Mouse (Mus musculus) G1E-ER4 (cell line): Measurements from ENCODE around the gene Gm20431. TPM values are rescaled to one million over a fixed set of nuclear protein-coding genes. Genes with fewer than 3 reads are reported as not detected.

Experiments used
- GATA1 ChIP-seq: IDR thresholded peaks from one replicate; pipeline ENCODE4 v1.8.0; 2012; ENCODE audit warnings: low read length, inconsistent platforms
- polyA plus RNA-seq: library from polyadenylated mRNA; stranded (reverse); fragments of >175 nt; gene quantifications from 2 replicates; pipeline ENCODE4 v1.2.3, GENCODE M21; 2012

The Gm20431 gene
- polyA plus RNA-seq, 1 experiment: not detected

DNA sequence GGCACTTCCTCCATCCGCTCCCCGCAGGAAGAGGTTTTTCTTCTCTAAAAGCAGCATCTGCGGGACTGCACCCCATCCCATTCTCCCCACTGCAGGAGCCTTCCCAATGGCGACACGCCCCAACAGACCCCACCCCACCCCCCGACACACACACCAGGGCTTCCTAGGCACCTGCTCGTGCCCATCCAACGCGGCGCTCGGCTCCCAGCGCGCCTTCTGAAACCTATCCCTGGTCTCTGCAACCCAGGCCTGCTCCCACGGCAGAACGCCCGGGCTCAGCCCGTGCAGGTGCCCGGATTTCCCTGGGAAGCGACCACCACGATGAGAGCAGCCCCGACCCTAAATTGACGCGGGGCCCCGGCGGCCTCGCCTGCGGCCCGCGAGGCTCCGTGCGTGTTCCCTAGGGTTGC is 30.1 kb downstream of the Gm20431 start:
- TF ChIP-seq GATA1: no peak

DNA sequence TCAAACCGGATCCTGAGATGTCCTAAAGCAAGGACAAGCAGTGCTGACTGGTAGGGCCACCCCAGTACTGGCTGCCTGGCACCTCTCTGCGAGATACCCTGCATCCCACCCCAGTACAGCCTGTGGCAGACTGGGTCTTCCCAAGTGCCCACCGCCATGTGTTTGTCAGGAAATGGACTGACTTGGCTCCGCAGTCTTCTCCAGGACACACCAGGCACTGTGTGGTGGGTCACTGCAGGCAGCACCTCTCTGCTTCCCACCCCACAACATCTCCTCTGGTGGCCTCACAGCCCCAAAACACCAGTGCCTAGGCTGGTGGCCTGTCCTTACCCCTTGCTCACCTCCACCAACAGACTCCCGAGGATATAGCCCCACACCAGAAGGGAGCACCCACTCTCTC is 30.9 kb downstream of the Gm20431 start:
- no peak for TF ChIP-seq GATA1

DNA sequence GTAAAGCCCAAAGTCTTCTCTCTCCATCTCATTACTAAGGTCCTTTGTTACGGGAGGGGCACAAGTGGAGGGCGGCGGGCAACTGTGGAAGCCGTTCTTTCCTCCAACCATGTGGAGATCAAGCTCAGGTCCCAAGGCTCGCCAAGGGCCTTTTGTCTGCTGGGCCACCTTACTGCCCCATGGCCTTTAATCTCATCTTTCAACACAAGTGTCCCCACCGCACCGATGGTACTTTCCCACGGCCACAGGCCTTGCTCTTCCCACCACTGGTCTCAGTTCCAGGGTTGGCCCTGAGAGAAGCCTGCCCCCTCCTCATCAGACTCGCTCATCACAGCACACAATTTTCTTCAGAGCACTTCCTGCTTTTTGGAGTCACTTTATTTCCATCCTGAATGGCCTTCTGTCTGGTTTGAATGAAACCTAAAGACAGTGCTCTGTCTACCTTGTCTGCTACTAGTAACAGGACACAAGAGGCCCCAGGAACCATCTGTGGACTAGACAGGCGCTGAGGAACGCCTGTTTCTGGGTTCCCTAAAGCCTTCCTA is 31.6 kb downstream of the Gm20431 start:
- TF ChIP-seq GATA1: no peak

DNA sequence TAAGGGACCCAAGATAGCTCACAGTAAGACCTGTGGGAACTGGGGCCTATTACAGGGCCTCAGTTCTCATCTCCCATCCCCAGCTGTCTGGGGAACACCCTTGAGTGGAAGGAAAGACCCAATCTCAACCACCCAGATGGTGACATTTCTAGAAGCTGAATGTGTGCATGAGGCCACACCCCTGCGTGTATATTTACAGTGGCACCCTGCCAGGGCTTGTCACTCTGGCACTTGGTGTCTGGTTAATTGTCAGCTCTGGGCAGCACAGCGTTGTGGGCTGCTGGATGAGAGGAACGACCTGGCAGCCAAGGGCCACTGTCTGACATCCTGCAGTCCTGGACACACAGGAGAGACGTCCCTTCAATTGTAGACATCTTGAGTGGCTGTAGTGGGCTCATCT is 32.4 kb downstream of the Gm20431 start:
- peak; percentile 69 for TF ChIP-seq GATA1

DNA sequence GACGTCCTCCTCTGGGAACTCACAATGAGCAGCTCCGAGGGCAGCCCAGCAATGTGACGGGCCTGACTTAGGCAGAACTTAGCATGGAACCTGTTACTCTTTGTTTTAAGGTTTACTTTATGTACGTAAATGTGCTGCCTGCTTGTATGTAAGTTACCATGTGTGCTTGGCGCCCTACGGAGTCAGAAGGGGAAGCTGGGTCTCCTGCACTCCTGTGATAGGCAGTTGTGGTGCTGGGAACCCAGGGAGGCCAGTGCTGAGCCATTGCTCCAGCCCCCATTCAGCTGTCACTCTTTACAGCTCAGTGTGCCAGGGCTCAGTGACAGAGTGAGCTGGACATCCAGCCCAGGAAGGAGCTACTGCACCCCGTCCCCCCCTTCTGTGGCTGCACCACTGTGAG is 34.3 kb downstream of the Gm20431 start:
- TF ChIP-seq GATA1: no peak

DNA sequence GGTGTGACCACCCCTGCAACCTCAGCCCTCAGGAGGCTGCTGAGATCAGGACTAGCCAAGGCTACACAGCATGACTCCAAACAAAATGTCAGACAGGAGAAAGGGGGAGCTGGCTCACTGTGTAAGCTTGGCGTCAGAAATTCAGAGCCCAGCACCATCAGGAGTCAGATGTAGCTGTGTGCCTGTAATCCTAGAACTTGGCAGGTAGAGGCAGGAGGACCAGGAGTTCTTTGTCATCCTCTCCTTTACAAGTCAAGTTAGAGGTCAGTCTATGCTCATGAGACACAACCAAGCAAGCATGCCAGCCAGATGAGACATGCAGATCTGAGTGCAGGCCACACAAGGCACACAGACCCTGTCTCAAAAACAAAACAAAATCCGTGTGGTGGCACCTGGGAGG is 35.6 kb downstream of the Gm20431 start:
- no peak for TF ChIP-seq GATA1

DNA sequence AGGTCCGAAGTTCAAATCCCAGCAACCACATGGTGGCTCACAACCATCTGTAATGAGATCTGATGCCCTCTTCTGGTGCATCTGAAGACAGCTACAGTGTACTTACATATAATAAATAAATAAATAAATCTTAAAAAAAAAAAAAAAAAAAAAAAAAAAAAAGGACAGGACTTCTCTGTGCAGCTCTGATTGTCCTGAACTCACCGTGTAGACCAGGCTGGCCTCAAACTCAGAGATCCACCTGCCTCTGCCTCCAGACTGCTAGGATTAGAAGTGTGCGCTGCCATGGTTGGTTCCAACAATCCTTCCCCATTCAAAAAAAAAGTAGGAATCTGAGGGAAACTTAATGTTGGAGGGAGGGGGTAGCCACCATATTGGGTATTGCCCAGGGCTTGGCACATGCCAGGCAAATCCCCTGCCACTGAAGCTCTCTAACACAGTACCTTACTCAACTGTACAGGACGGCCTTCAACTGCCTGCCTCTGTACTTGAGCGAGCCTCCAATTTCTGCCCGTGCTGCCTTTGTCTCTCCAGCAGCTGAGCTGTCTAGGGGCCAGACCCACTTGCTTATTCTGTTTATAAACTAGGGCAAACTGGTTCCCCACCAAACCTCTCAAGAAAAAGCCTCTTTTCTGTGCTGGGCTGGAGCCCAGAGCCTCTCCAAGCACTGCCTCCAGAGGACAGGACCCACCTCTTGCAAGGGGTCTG is 36.8 kb downstream of the Gm20431 start:
- no peak for TF ChIP-seq GATA1

DNA sequence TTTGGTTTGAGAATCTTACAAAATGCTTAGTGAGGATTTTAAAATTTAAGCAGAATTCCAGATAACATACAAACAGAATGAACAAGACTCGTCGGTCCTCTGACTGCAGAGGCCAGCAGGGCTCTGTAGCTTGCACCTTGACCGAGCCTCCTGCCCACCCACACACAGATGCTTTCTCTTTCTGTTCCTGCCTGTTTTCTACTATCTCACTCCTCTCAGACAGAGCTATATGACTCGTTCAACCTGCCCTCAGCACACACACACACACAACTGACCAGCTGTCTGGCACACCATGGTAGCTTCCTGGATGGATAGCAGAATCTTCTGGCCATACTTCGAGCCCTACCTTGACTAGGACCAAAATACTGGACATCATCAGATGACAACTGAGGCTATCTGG is 38.3 kb downstream of the Gm20431 start:
- no peak for TF ChIP-seq GATA1

DNA sequence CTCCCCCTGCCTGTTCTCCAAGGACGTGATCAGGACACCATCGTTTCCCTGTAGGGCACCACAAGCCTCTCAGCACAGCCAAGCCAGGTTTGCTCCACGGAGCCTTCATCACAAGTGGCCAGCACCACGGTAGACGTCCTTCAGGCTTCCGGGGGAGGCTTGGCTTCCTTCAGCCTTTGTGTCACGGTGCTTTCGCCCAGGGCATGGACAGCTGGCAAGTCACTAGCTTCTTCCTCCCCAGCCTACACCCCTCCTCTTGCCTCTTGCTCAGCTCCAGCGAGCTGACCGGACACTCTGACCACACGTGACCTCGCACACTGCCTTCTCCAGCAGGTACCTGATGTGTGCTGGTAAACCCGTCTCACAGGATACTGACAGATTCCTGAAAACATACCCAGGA is 38.9 kb downstream of the Gm20431 start:
- TF ChIP-seq GATA1: no peak

DNA sequence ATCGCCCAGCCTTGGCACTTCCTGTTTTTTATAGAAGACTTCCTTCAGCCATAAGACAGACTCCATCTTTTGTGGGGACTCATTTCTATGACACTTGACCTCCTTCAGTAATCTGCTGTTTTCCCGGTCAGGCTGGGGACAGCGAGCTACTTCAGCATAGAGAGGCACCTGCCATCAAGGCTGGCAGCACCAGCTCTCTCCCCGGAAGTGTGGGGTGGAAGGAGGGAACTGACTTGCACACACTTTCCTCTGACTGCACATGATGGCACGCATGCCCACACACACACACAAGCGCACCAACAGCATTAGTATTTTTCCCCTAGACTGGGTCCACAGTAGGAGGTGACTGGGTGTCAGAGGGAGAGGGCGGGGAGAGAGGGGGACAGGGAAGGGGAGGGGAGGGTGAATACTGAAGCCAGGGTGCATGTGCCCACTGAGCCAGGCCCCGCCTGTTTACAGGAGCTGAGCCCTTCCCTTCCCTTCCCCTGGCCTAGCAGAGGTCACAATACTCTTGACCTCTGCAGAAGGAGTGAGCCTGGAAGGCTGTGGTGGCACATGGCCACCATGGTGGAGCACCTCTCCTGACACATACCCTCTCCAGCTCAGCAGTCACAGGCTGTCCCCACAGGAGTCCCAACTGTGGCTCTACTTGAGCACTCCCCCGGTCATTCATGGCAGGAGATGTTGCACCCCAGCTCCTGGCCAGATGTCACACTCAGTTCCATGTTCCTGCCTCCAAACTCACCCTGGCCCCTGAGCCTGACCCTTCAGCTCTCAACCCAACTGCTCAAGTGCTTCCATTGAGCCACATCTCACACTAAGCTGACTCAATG is 39.8 kb downstream of the Gm20431 start:
- no peak for TF ChIP-seq GATA1

DNA sequence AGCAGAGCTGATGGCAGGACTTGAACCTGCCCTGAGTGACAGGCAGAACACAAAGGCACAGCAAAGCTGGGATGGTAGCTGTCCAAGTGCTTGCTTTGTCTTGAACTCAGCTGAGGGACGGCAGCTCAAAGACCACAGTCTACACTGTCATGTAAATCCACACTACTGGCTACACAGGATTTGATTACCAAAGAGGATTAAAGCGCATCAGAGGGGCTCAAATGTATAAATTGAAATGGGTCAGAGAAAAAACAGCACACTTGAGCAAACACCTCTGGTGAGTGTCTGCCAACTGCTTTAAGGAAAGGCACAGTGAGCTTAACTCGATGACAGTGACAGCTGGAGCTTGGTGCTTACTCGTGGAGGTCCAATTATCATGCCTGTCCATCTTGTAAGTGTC is 43.8 kb downstream of the Gm20431 start:
- TF ChIP-seq GATA1: no peak

DNA sequence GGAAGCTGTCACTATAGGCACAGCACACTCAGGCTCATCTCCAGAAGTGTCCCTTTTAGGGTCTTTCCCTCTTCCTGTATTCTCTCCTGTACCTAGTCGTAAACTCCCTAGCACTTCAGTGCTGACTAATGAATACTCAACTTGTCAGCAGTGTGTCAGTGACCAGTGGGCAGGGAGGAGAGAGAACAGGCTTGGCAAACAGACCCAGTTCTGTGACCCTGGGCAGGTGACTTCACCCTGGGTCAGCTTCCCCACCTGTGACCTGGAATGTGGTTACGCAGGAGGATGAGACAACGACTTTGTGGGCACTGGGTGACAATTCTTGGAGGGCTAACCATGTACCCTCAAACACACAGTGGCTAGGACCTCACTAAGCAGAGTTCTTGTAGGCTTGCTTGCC is 44.3 kb downstream of the Gm20431 start:
- TF ChIP-seq GATA1: no peak

DNA sequence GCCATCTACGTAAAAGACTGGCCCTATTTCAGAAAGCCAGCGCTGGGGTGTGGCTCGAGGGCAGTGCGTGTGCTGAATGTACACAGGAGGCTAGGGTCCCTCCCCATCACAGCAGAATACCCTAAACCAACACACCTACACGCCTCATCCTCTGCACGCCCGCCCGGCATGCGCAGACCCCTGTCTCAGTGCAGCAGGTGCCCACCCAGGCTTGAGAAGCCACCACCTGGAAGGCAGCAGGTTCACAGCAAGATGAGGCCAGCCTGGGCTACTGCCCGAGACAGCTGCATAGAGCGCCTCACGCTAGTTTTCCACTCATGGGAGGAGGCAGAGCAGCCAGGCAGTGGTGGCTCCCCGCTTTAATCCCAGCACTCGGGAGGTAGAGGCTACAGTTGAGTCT is 49.2 kb downstream of the Gm20431 start:
- TF ChIP-seq GATA1: no peak

DNA sequence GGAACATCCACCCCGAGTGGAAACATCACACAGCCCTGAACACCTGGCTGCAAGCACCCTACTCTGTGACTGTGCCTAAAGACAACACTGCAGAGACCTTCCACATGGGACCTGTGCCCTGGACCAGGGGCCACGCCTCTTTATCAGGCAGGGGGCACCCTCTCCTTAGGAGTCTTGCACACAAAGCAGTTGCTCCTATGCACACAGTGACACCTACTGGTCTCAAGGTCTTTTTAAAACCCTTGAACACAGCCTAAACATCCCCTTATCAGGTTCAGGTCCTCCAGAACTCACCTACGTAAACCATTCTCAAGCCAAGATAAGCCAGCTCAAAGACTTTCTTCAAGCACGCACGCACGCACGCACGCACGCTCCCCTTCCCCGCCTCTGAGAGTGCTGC is 50.0 kb downstream of the Gm20431 start:
- TF ChIP-seq GATA1: no peak

DNA sequence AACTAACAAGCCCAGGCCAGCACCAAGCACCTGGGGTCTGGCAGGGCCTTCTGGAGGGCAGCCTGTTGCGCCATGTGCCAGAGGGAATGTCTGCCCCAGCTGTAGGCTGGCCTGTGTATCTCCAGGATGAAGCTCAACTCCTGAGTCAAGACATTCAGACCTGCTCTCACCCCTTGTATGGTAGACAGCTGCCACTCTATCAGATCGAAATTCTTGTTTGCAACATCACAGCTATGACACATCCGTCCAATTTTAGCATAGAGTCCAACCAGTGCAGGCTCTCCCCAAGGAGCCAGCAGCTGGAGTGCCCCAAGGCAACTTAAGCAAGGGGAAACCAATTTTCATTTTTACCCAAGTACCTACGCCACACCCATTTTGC is 54.6 kb downstream of the Gm20431 start:
- no peak for TF ChIP-seq GATA1

DNA sequence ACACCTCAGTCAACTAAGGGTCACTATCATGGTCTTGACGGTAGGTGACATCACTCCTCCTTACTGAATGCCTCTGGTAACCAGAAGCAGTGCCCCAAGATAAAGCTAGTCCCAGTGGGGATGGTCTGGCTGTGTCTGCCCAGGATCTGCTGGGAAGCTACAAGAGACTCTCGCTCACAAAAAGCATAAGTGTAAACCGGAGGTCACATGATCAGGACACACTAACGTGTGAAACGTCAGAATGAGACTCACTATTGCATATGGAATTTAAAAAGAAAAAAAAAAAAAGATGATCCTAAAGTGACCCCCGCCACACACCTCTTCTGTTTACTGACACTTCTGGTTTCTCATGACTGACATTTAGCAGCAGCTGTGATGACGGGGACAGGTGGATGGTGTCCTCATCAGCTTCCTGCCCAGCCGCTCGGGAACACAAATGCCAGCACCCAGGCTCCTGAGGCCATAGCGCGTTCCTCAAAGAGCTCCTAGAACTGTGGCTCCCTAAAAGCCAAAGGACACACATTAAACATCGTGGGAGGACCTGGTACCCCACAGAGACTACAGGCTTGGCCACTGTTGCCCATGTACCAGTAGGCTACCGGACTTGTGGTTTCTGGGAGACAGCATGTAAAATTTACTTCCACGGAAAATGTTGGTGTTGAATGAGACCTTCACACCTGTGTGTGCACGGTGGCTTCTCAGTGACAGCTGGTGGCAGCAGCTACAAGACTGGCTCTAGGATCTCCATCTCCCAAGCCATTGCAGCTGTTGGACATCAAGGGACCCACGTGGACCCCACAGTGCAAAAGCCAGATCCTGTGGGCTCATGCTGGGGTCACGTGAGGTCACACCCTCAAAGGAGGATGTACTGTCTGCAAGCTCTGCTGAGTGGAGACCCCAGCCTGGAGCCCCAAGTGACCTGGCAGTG is 55.2 kb downstream of the Gm20431 start:
- no peak for TF ChIP-seq GATA1
